Mouse (Mus musculus): ENCODE measurements around the gene Ccdc88b. TPM values are rescaled to one million over a fixed set of nuclear protein-coding genes. Genes with fewer than 3 reads are reported as not detected.

Ccdc88b gene
- total RNA-seq, 2 experiments from 2014 or later, result 0.82 to 0.91 TPM

DNA sequence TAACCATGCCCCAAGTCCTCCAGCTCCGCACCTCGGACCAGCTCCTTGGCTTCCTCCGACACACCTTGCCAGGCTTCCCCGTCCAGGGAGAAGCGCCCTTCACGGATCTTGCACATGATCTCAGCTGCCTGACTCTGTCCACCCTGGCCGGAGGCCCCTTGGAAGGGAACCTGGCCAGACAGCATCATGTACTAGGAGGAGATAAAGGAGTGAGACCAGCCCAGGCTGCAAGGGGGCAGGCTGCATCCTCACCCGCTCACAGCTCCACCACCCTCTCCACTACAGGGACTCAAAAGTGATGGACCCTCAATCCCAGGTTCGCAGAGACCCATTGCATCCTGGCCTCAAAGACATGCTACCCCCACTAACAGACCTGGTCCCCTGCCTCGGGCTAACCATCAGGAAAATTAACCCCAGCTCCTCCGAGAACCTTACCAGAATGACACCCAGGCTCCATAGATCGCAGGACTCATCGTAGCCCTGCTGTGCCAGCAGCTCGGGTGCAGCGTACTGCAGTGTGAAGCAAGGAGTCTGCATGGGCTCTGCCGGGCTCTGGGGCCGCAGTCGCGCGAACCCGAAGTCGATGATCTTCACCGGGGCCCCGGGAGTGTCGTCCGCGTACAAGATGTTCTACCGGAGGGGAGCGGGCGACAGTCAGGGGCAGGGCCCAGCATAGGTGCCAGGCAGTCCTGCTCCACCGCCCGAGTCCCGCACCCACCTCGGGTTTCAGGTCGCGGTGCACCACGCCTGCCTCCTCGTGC lies 27.3 kb downstream of the Ccdc88b start:
- intact Hi-C loops (cut with DNase I), result no loop called here
- DNase-seq, result no peak

DNA sequence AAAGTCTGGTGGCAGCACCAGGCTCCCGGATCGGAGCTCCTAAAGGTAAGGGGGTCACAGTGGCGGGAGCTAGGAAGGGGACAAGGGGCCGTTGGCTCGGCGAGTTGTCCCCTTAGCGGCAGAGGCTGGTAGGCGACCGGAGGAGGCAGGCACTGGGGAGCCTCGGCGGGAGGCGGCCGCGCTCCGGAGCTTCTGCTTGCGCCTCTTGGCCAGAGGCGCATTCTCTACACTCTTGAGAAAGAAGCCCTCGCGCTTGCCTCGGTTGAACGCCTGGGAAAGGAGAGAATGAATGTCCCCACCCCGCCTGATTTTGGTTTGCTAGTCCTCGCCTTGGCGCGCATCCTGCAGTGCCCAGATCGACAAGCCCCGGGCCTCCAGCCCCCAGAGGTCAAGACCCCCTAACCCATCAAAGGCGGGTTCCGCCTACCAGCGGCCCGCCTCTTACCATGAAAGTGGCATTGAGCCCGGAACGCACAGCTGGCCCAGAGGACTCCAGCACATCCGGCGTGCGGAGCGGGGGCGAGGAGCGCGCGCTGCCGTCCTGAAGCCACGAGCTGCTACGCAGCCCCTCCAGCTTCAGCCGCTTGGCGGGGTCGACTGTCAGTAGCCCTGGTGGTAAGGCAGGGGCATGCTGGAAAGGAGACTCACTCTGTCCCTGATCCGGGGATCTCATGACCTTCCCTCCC lies 28.0 kb downstream of the Ccdc88b start:
- intact Hi-C loops (cut with DNase I), result no loop called here
- no peak for DNase-seq

DNA sequence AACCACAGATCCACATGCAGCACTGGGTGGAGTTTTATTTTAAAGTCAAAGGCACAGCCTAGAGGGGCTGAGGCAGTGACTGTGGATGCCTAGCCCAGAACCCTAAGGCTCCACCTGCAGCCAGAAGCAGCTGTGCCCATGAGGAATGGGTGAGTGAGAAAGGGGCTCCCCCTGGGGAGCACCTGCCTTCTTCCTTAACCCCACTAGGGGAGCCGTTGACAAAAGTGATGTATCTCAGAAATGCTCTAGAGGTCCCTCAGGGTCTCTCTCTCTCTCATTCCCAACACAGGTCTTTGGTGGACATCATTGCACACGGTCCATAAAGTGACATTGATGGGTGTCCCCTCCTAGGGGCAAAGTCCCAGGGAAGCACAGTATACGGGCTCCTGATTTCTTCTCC lies 28.9 kb downstream of the Ccdc88b start:
- no peak for DNase-seq
- intact Hi-C loops (cut with DNase I), result no loop called here

DNA sequence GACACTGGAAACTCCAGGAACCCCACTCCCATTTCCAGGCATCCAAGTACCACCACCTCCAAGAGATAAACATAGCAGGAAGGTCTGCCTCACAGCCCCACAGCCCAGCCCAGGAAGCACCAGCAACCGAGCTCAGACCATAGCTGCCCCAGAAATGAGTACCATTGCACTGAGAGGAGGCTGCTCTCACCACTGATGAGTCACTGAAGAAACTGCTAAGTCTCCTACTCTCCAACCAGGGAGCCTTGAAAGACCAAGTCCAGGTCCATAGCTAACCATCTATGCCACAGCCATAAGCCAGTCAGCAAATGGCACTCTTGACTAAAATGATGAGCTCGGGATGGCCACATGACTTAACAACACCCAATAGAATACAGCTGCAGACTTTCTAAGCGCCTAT lies 31.4 kb downstream of the Ccdc88b start:
- intact Hi-C loops (cut with DNase I), result no loop called here
- no peak for DNase-seq

DNA sequence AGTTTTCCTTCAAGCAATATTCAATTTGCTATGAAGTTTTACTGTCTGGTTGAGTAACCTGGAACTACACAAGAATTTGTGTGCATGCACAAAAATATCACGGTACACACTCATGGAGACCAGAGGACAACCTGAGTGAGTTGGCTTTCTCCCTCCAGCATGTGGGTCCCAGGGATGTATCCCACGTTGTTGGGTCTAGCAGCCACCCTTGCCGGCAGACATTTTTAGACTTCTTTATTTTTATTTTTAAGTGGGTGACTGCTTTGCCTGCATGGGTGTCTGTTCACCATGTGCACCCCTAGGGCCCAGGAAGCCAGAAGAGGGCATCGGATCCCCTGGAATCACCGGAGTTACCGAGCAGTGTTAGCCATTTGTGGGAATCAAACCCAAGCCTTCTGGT lies 32.6 kb downstream of the Ccdc88b start:
- DNase-seq, result no peak
- intact Hi-C loops (cut with DNase I), result no loop called here

DNA sequence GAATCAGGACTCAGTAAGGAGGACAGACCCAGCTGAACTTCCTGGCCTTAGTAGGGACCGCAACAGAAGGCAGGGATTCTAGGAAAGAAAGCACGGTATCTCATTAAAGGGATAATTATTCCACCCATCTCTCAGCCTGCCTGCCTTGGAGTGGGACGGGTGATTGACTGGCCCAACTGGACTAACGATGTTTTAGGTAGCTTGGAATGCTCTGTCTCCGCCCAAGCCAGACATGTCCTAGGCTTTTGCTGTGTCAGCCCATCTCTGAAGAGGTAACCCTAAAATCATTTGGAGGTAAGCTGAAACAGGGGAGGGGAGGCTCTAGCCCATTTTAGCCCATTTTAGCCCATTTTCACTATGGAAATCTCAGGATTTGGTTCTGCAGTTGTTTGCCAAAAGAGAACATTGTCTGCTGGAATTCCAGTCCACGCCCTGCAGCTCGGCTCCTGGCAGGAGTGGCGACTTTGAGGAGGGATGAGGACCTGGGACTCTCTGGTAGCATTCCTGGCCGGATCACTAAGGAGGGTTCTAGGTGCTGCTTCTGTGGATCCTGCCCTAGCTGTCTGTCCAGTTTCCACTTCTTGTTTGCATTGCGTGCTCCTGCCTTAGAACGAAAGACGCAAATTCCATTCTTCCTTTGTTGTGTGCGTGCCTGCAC lies 37.3 kb downstream of the Ccdc88b start:
- no peak for DNase-seq
- intact Hi-C loops (cut with DNase I), result no loop called here

DNA sequence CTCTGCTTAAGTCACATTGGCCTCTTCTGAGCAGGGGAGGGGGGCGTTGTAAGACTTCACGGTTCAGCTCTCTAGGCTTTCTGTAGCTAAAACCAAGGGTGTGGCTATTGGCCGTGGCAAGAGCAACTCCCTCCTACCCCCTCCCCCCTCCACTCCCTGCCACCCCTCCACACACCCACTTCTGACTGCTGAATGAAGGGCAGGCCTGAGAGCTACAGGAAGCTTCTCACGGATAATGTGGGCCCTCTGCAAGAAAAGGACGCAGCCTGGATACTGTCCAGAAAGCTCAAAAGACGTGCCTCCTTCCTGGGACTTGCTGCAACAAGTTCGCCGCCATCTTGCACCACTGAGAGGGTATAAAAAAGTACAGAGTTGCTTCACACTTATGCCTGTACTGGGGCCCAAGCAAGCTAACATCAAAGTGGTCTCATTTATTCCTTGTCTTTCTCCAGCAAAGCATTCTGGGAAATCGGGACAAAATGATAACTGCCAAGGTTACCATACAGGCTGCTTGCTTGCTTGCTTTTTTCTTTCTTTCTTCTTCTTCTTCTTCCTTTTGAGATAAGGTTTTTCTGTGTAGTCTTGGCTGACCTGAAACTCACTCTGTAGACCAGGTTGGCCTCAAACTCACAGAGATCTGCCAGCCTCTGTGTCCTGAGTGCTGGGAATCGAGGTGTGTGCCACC lies 38.7 kb downstream of the Ccdc88b start:
- intact Hi-C loops (cut with DNase I), result no loop called here
- DNase-seq, result no peak

DNA sequence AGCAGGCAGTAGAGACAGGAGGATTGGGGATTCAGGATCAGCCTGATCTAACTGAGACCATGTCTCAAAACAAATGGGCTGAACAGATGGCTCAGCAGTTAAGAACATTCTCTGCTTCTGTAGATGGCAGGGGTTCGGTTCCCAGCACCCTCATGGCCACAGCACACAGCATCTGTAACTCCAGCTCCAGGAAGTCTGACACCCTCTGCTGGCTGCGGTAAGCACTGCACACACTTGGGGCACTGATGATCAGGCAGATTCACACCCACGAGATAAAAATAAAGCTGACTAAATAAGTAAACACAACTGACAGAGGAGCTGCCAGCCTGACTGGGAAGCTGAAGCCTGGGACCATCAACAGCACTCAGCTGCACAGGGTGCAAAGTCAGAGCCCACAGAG lies 43.1 kb downstream of the Ccdc88b start:
- intact Hi-C loops (cut with DNase I), result no loop called here
- no peak for DNase-seq

DNA sequence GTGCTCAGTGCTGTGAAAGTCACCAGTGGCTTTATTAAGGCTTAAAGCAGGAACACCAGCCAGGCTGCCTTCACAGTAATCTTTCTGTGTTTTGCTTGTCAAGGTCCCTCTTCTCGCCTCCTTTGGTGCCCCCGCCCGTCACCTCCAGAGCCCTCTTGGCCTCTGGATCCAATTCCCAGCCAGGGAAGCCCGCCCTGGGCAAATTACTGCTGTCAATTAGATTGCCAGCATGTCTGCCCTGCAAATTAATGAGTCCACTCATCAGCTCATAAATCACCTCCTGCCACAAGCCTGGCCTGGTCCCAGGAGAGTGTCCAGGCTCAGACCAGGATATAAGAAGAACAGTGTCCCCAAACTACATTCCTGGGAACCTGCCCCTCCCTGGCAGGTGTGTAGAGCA lies 43.6 kb downstream of the Ccdc88b start:
- intact Hi-C loops (cut with DNase I), result no loop called here
- no peak for DNase-seq

Small RNAs within 50 kb of the gene (microRNA-seq; reads per million reads assigned to microRNA genes)
- gene Mir5046, result not detected

Other genes with a start within 250 kb of the Ccdc88b start
- 10 to 100 TPM; 22.5 to 23.5 TPM for gene Rps6ka4, start 17.6 kb downstream of the Ccdc88b start, total RNA-seq (2021)
- gene Trmt112, start 51.5 kb upstream of the Ccdc88b start, total RNA-seq (2021), result 10 to 100 TPM; 42.5 to 43.0 TPM
- 100 to 1,000 TPM; 203 to 204 TPM for gene Prdx5, start 51.9 kb upstream of the Ccdc88b start, total RNA-seq (2021)
- 10 to 100 TPM; 30.4 to 32.7 TPM for gene Esrra, start 63.6 kb upstream of the Ccdc88b start, total RNA-seq (2021)
- gene Catsperz, start 67.2 kb upstream of the Ccdc88b start, total RNA-seq (2021), result 10 to 100 TPM in 1 of 2 experiments, 1 to 10 TPM in 1; 6.2 to 11.1 TPM
- 10 to 100 TPM; 13.8 to 15.5 TPM for gene Kcnk4, start 76.3 kb upstream of the Ccdc88b start, total RNA-seq (2021)
- 10 to 100 TPM; 46.2 to 47.1 TPM for gene Bad, start 83.7 kb upstream of the Ccdc88b start, total RNA-seq (2021)
- 10 to 100 TPM; 56.8 to 63.6 TPM for gene Gpr137, start 84.3 kb upstream of the Ccdc88b start, total RNA-seq (2021)
- gene Ppp1r14b, start 116.8 kb upstream of the Ccdc88b start, total RNA-seq (2021), result 100 to 1,000 TPM; 335 to 369 TPM
- 10 to 100 TPM; 13.7 to 15.1 TPM for gene Plcb3, start 118.3 kb upstream of the Ccdc88b start, total RNA-seq (2021)
- 10 to 100 TPM; 43.7 to 44.4 TPM for gene Fkbp2, start 122.3 kb upstream of the Ccdc88b start, total RNA-seq (2021)
- gene Vegfb, start 129.4 kb upstream of the Ccdc88b start, total RNA-seq (2021), result 10 to 100 TPM; 74.4 to 80.7 TPM
- 10 to 100 TPM; 14.0 to 17.7 TPM for gene Dnajc4, start 134.4 kb upstream of the Ccdc88b start, total RNA-seq (2021)
- 10 to 100 TPM in 1 of 2 experiments, 1 to 10 TPM in 1; 8.9 to 11.5 TPM for gene Nudt22, start 137.9 kb upstream of the Ccdc88b start, total RNA-seq (2021)
- 10 to 100 TPM; 17.6 to 21.4 TPM for gene Trpt1, start 137.9 kb upstream of the Ccdc88b start, total RNA-seq (2021)
- gene Fermt3, start 161.3 kb upstream of the Ccdc88b start, total RNA-seq (2021), result 1 to 10 TPM; 3.2 to 3.4 TPM
- gene Stip1, start 181.8 kb upstream of the Ccdc88b start, total RNA-seq (2021), result 100 to 1,000 TPM; 127 to 130 TPM
- 1 to 10 TPM; 5.5 to 6.3 TPM for gene Macrod1, start 198.6 kb upstream of the Ccdc88b start, total RNA-seq (2021)
- gene Flrt1, start 247.5 kb upstream of the Ccdc88b start, total RNA-seq (2021), result 10 to 100 TPM; 22.4 to 23.5 TPM